Mouse (Mus musculus): Measurements from ENCODE around the gene Gm14288.
"Not testable (repeated sequence)": the region's sequence is repeated elsewhere in the genome, so short reads cannot be mapped to it uniquely, and the experiment has no call there.

The Gm14288 gene

GRCm38 (mm10) chr2:175800993-175801392 is at the start of gene Gm14288:
Gene Gm14288, minus strand, starts transcription at chr2:175801093.
- DNase-seq = not testable (repeated sequence)

DNA sequence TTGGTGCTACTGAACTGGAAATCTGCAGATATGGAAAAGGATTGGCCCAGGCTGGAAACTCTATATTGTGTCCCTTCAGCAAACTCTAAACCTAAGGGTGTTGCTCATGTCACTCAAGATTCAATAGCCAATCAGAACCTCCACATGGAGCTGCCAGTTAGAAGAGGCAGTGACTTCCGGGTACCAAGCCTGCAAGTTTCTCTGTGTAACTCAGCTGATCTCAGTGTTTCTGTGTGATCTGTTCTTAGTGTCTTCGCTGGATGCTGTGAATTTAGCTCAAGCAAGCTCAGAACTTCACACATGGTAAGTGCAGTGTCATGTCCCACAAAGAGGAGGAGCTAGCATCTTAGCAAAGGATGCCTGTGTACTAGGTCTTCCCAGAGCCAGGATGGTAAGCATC is 59.7 kb downstream of the Gm14288 start, which contains the start of gene Gm2007:
Gene Gm2007, plus strand, starts transcription at position 301 of the 400 bp plus-strand sequence.
- DNase-seq = not testable (repeated sequence)
